Mouse (Mus musculus) A20 (cell line): ENCODE measurements at regions not wholly inside any gene's neighbourhood (a gene's known extent, or its start where the extent isn't known, plus 50 kb on each side); places are given as distances from the start of the nearest gene placed in this dataset.

Source experiments
- DNase-seq: peaks from one replicate; pipeline ENCODE4 v3.0.0-alpha.2; 2011; ENCODE audit warnings: low read depth, low spot score

DNA sequence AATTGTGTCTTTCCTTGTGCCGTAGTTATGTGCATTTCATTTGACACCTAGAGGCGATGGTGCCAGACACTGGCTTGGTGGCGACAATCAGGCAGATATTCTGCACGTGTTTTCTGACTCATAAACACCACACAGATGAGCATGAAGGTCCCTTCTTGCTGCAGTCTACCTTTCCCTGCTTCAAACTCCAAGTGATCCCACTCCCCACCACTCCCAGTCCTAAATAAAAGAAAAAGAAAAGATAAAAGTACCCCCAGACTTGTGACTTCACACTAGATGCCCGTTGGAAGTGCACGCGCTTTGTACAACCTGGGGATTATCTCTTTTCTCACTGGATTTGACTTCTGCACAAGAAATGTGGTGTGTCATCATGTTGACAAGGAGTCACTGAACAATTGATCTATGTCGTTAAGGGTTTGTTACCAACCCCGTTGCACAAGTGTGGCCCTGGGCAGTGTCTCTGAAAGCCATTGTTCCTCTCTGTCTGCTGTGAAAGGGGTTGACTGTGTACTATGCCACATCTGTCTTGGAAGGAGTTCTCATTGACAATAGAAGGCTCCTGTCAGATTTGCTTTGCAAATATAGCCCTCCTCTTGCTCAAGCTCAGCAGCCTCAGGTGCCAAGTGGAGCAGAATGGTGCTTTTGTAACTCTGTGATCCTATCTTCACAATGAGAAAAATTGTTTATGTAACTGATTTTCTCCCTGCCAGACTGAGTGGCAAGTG, 140.1 kb downstream of the Ppp4r2 start:
- DNase-seq: no peak

DNA sequence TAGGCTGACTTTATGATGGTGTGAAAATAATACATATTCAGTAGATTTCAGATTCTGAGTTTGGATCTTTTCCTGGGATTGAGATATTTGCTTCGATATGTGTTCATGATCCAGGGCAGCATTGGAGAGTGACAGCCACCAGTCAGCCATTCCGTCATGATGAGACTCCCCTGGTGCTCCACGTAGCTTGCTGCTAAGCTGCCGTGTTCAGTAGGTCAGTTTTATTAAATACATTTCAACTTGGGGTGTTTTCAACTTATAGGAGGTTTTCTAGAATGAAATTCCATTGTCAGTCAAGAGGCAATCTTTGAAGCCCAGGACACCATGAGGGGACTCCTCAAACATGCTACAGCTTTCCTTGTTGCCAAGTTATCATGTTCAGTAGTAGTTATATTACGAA, 141.3 kb downstream of the Ppp4r2 start:
- no peak for DNase-seq

DNA sequence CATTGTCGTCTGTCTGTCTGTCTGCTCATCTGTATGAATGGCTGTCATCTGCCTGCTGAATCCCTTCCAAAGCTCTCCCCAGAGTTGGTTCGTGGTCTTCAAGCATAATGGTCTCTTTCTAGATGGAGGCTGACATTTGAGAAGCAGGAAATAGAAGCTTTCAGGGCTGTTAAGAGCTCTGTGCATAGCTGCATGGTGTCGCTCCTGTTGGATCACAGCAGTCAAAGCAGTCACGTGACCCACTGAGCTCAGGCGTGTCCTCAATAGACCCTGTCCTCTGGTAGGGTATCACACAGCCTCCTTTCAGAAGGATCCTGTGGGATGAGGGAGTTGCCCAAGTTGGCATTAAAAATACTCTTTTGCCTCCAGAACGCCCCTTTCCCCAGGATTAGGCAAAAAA, 142.4 kb downstream of the Ppp4r2 start:
- no peak for DNase-seq

- DNase-seq: no peak
These were observed 143.8 kb downstream of the Ppp4r2 start for GRCm38 (mm10) chr6:100977201-100977691.

- no peak for DNase-seq
These were observed 144.7 kb downstream of the Ppp4r2 start for GRCm38 (mm10) chr6:100978113-100978512.

GRCm38 (mm10) chr6:100978727-100979460, 145.5 kb downstream of the Ppp4r2 start:
- DNase-seq: no peak

DNA sequence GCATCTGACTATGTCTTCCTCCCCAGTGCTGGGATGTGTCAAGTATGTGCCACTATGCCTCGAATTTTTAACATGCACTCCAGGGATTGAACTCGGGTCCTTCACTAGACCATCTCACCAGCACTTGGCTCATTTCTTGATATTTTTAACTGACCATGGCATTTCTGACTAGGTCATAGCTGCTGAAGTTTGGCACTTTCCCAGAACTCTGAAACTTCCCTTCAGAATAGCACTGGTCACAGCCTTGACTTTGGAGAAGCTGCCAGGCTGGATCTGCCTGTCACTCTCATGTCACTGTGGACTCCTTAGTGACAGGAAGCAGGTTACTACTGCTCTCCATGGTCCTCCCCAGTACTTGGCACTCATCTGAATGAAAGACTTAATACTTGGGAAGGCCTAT, 146.7 kb downstream of the Ppp4r2 start:
- no peak for DNase-seq

DNA sequence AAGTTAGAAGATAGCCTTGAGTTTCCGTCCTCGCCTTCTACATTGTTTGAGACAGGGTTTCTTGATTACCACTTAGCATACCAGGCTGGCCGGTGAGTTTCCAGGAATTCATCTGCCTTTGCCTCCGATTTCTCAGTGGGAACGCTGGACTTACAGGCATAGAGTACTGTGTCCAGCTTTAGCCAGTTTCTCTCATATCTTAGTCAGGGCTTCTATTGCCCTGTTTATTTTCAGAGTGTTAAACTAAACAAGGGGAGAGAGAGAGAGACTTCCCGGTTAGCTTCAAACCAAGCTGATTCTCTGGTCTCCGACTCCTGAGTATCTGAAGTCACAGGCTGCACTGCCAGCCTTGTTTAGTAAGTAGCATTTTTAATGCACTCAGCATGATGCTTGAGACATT, 151.4 kb downstream of the Ppp4r2 start:
- no peak for DNase-seq

DNA sequence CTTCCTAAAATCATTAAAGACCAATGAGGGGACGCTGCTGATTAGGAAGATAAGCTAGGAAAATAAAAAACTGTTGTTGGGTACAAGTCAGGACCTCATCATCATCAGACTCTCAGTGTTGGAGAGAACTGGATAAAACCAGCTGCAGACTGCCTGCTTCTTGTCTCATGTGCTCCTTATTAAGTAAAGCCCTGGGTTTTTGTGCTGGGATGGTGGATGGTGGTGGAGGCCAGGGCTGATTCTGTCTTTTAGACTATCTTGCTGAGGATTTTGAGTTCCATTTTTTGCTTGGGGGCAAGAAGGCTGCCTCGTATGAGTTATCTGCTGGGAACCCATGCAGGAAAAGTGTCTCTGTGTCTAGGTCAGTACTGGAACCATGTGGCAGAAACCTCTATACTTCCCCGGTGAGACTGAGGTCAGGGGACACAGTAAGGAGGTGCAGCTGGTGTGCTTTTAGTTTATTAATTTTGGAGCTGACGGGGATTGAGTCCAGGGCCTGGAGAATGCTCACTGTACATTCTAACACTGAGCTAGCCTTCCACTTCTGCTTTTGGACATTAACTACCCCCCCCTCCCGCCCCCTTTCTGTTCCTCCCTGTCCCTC, 152.0 kb downstream of the Ppp4r2 start:
- DNase-seq: no peak

DNA sequence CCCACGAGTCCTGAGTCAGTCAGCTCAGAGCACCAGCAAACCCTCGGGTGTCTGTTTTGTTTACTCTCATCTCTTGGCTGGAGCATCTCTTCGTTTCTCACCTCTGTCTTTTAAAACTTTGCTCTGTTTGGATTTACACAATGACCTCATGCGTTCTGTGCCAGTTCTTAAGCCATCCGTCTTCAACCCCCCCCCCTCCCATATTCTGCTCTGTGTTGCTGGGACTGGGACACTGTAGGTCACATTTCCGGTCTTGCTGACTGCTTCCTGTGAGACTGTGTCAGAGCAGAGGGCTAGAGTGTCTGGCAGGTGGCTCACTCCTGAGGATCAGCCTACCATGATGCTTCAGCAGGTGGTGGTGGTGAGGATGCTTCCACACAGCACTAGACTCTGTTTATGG, 155.1 kb downstream of the Ppp4r2 start:
- DNase-seq: peak; percentile 4

DNA sequence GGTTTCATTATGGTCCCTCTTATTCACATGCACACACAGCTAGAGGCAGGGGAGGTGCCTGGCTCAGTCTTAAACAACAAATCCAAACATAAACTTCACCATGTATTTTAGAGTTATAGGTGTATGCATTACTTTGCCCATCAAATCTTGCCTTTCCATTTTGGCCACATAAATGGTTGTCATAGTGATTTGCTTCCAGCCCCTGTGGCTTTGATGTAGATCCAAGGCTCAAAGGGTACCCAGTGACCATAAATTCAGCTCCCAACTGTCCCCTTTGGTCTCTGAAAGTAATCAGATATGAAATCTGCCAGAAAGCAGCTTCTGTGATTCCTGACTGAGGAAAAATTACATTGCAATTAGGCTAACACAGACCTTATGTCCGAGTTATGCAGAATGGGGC, 160.0 kb downstream of the Ppp4r2 start:
- no peak for DNase-seq

GRCm38 (mm10) chr6:100995874-100996560, 162.6 kb downstream of the Ppp4r2 start:
- DNase-seq: no peak

DNA sequence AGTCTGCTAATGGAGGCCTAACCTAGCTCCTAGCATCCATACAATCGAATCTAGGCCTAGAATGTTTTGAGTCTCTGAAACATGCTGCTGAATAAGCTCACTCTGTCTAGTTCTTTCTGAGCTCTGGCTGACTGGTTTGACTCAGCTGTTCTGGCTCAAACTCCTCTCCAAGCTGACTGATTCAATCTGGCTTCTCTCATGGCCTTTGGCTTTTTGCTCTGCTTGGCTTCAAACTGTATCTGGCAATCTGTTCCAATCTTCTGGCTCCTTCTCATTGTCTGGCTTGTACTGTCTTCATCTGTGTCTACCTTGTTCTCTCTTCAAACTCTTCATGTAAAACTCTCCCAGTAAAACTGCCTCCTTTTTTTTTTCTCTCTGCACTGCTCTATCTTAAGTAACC, 164.9 kb downstream of the Ppp4r2 start:
- DNase-seq: no peak

DNA sequence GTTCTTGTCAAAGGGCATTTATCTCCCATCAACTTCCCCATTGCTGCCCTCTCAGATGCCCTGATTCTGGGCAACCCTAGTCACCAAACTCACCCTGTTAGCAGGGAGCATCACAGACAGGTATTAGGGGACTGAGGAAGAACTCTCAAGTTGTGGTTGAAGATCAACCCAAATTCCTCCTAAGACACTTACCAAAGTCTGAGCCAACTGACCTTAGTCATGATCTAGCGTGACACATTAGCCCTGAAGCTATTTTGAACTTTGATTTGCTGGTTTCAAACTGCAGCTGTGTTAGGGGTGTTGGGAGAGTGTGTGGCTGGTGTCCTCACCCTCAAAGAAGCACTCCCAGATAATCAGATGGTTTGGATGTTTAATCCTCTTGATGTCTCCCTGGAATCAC, 170.5 kb downstream of the Ppp4r2 start:
- no peak for DNase-seq

DNA sequence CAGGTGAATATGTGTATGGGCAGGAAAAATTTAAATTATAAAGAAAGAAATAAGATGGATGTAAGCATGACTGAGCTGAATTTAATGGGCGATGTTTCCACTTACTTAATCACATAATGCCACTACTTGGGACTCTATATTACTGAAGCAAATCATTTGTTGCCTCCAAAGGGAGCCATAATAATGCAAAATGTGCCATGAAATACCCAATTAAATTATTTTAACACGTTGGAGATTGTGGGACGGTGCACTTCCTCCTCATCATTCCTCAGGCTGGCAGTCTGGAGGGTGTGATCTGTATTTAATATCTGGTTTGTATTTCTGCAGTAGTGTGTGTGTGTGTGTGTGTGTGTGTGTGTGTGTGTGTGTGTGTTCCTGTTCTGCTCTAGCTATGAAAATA, 188.2 kb downstream of the Ppp4r2 start:
- no peak for DNase-seq

GRCm38 (mm10) chr6:101025816-101026215, 192.4 kb downstream of the Ppp4r2 start:
- DNase-seq: no peak

DNA sequence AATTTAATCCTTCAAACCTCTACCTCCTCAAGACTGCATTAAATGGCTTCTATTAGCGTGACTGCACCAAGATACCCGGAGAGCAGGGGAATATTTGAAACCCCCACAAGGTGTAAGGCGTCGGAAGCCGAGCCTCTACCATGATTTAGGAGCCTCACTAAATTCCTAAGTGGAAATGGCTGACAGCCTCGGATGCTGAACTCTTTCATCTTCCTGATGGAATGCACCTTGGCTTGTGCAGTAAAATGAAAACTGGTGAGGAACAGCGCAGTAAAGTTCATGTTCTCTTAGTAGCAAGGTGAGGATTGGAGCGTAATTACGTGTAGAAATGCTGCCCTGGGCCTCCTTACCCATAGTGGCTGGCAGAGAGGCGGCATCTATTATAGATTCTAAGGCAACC, 194.0 kb downstream of the Ppp4r2 start:
- no peak for DNase-seq

- no peak for DNase-seq
These were observed 196.0 kb downstream of the Ppp4r2 start for GRCm38 (mm10) chr6:101029436-101029835.

- no peak for DNase-seq
These were observed 197.2 kb downstream of the Ppp4r2 start for GRCm38 (mm10) chr6:101030451-101031125.

DNA sequence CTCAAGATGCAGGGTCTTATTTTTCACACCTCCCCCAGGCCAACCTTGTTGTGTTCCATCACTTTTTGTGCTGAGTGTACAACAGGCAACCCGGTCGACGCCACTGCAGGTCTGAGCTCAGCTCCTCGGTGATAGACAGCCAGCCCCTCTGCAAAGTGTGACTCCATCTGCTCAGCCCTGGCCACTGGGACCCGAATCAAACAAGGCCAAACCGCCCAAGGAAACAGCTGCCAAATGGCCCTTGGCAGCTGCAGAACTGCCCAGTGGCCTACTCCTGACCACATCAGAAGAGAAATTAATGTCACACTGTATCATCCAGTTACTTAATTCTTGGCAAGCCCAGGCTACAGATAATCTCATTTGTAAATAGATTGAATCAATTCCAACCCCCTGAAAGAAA, 213.3 kb downstream of the Ppp4r2 start:
- no peak for DNase-seq

DNA sequence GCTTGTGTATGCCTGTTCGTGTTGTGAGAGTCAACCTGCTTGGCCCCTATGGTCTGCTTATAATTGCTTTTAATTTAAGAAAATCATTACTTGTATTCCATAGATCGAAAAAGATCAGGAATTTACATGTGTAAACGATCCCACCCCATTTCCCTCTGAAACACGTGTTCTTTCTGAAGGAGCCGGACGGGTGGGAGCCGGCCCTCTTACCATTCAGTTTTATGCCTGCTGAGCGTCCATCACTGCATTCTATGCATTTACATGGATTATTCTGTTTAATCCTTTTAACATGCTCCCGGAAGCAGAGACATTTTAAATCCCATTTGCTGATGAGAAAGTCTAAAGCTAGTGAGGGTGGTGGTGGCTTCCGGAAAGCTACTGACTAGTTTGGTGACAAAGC, 213.8 kb downstream of the Ppp4r2 start:
- DNase-seq: no peak

- no peak for DNase-seq
These were observed 215.0 kb downstream of the Ppp4r2 start for GRCm38 (mm10) chr6:101048431-101048830.
